Mouse (Mus musculus): ENCODE measurements around the gene Rab7b. TPM values are rescaled to one million over a fixed set of nuclear protein-coding genes. Genes with fewer than 3 reads are reported as not detected.

Rab7b gene
- polyA plus RNA-seq, 2 experiments, result 3.8 to 8.4 TPM

- TF ChIP-seq POLR2A (IDR thresholded peaks at IDR 0.05; ENCODE audit: borderline replicate concordance, extremely low read depth, insufficient read depth, insufficient read length), result no peak
- no peak for ATAC-seq (ENCODE audit: low FRiP score, low read depth)
- Histone ChIP-seq H3K27me3 (ENCODE audit: control insufficient read depth, insufficient read depth, low read length) (no peaks in the 10 kb centered on the region), H3K36me3 (ENCODE audit: control insufficient read depth, insufficient read depth, low read length) (no peaks in the 10 kb centered on the region), H3K4me1 (ENCODE audit: control insufficient read depth, insufficient read depth, low read length) (no peaks in the 10 kb centered on the region), H3K4me2 (replicated peaks; ENCODE audit: low read depth, low read length, severe bottlenecking) (no peak overlapping the region), H3K4me3 (replicated peaks; ENCODE audit: low read length) (no peak overlapping the region), H3K9ac (ENCODE audit: low read depth, low read length, severe bottlenecking) (no peak overlapping the region), H3K27ac (replicated peaks; ENCODE audit: low read depth, low read length) (no peak overlapping the region), H3K9me3 (ENCODE audit: control insufficient read depth, low read length) (no peaks in the 10 kb centered on the region)
- DNase-seq (ENCODE audit: low spot score), result no peak
Observed at GRCm38 (mm10) chr1:131691356-131691755, 2.9 kb downstream of the Rab7b start.

- ATAC-seq (ENCODE audit: low FRiP score, low read depth) (no peak), DNase-seq (ENCODE audit: low spot score) (no peak)
- Histone ChIP-seq H3K9ac (ENCODE audit: low read depth, low read length, severe bottlenecking) (no peak overlapping the region), H3K4me1 (ENCODE audit: control insufficient read depth, insufficient read depth, low read length) (no peaks in the 10 kb centered on the region), H3K27ac (replicated peaks; ENCODE audit: low read depth, low read length) (no peak overlapping the region), H3K4me3 (replicated peaks; ENCODE audit: low read length) (no peak overlapping the region), H3K36me3 (ENCODE audit: control insufficient read depth, insufficient read depth, low read length) (no peaks in the 10 kb centered on the region), H3K27me3 (ENCODE audit: control insufficient read depth, insufficient read depth, low read length) (no peaks in the 10 kb centered on the region), H3K9me3 (ENCODE audit: control insufficient read depth, low read length) (no peaks in the 10 kb centered on the region), H3K4me2 (replicated peaks; ENCODE audit: low read depth, low read length, severe bottlenecking) (no peak overlapping the region)
- WGBS, result 90% methylated on average over 2 of the region's 2 CpGs
- TF ChIP-seq POLR2A (IDR thresholded peaks at IDR 0.05; ENCODE audit: borderline replicate concordance, extremely low read depth, insufficient read depth, insufficient read length), result no peak
Observed at GRCm38 (mm10) chr1:131695308-131695707, 6.8 kb downstream of the Rab7b start.

DNA sequence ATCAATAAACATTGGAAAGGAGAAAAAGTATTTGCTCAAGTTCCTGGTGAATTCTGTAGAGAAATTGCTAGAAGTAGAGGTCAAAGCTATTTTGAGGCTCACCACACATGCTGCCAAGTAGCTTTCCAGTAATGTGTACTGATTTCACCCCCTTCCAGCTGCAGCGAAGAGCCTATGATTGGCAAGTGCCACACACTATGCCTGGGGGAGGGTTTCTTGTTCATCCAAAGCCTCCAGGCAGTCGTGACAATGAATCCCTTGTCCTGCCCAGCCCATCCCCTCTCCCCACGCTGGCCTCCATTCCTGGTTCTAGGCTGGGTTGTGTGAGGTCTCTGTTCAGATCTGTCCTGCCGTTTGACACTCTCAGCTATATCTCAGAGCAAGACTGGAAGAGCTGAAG is 7.8 kb downstream of the Rab7b start:
- H3K27ac ChIP-seq (replicated peaks; ENCODE audit: low read depth, low read length), result no peak overlapping the region
- H3K4me3 ChIP-seq (replicated peaks; ENCODE audit: low read length), result no peak overlapping the region
- TF ChIP-seq POLR2A (IDR thresholded peaks at IDR 0.05; ENCODE audit: borderline replicate concordance, extremely low read depth, insufficient read depth, insufficient read length), result no peak
- no peaks in the 10 kb centered on the region for H3K4me1 ChIP-seq (ENCODE audit: control insufficient read depth, insufficient read depth, low read length)
- DNase-seq (ENCODE audit: low spot score) (no peak), ATAC-seq (ENCODE audit: low FRiP score, low read depth) (no peak)
- WGBS, result 65% methylated on average over 4 of the region's 4 CpGs
- H3K9ac ChIP-seq (ENCODE audit: low read depth, low read length, severe bottlenecking), result no peak overlapping the region
- H3K9me3 ChIP-seq (ENCODE audit: control insufficient read depth, low read length), result no peaks in the 10 kb centered on the region
- H3K36me3 ChIP-seq (ENCODE audit: control insufficient read depth, insufficient read depth, low read length), result no peaks in the 10 kb centered on the region
- no peak overlapping the region for H3K4me2 ChIP-seq (replicated peaks; ENCODE audit: low read depth, low read length, severe bottlenecking)
- no peaks in the 10 kb centered on the region for H3K27me3 ChIP-seq (ENCODE audit: control insufficient read depth, insufficient read depth, low read length)

DNA sequence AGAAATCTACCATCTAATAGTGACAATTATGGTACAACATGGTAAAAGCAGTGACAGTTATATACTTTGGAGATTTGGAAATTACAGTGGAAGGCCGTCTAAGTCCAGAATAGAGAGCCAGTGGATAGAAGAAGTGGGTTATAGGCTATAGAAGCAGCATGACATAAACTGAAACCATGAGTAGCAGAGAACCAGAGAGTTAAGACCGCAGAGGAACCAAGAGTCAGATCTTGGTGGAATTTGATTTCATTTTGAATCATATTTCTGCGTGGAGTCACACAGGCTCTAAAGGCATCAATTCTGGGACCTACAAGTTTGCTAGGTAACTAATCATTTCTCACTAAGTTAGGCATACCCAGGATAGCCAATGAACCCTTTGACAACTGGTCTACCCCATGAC is 10.3 kb downstream of the Rab7b start:
- Histone ChIP-seq H3K27ac (replicated peaks; ENCODE audit: low read depth, low read length) (no peak overlapping the region), H3K4me1 (ENCODE audit: control insufficient read depth, insufficient read depth, low read length) (no peaks in the 10 kb centered on the region), H3K9me3 (ENCODE audit: control insufficient read depth, low read length) (no peaks in the 10 kb centered on the region), H3K9ac (ENCODE audit: low read depth, low read length, severe bottlenecking) (no peak overlapping the region), H3K36me3 (ENCODE audit: control insufficient read depth, insufficient read depth, low read length) (no peaks in the 10 kb centered on the region), H3K27me3 (ENCODE audit: control insufficient read depth, insufficient read depth, low read length) (no peaks in the 10 kb centered on the region), H3K4me3 (replicated peaks; ENCODE audit: low read length) (no peak overlapping the region), H3K4me2 (replicated peaks; ENCODE audit: low read depth, low read length, severe bottlenecking) (no peak overlapping the region)
- ATAC-seq (ENCODE audit: low FRiP score, low read depth) (no peak), DNase-seq (ENCODE audit: low spot score) (no peak)
- no peak for TF ChIP-seq POLR2A (IDR thresholded peaks at IDR 0.05; ENCODE audit: borderline replicate concordance, extremely low read depth, insufficient read depth, insufficient read length)
- WGBS, result 90% methylated on average over 3 of the region's 3 CpGs

GRCm38 (mm10) chr1:131699642-131700041 is 11.1 kb downstream of the Rab7b start:
- H3K9me3 ChIP-seq (ENCODE audit: control insufficient read depth, low read length), result no peaks in the 10 kb centered on the region
- no peaks in the 10 kb centered on the region for H3K36me3 ChIP-seq (ENCODE audit: control insufficient read depth, insufficient read depth, low read length)
- H3K27me3 ChIP-seq (ENCODE audit: control insufficient read depth, insufficient read depth, low read length), result no peaks in the 10 kb centered on the region
- no peaks in the 10 kb centered on the region for H3K4me1 ChIP-seq (ENCODE audit: control insufficient read depth, insufficient read depth, low read length)
- no peak for ATAC-seq (ENCODE audit: low FRiP score, low read depth)
- no peak for DNase-seq (ENCODE audit: low spot score)
- H3K4me3 ChIP-seq (replicated peaks; ENCODE audit: low read length), result no peak overlapping the region
- H3K9ac ChIP-seq (ENCODE audit: low read depth, low read length, severe bottlenecking), result no peak overlapping the region
- H3K4me2 ChIP-seq (replicated peaks; ENCODE audit: low read depth, low read length, severe bottlenecking), result no peak overlapping the region
- no peak for TF ChIP-seq POLR2A (IDR thresholded peaks at IDR 0.05; ENCODE audit: borderline replicate concordance, extremely low read depth, insufficient read depth, insufficient read length)
- no peak overlapping the region for H3K27ac ChIP-seq (replicated peaks; ENCODE audit: low read depth, low read length)
- 85% methylated on average over 4 of the region's 4 CpGs for WGBS

GRCm38 (mm10) chr1:131700447-131700846 is 12.0 kb downstream of the Rab7b start:
- Histone ChIP-seq H3K27me3 (ENCODE audit: control insufficient read depth, insufficient read depth, low read length) (no peaks in the 10 kb centered on the region), H3K4me1 (ENCODE audit: control insufficient read depth, insufficient read depth, low read length) (no peaks in the 10 kb centered on the region), H3K4me3 (replicated peaks; ENCODE audit: low read length) (no peak overlapping the region), H3K27ac (replicated peaks; ENCODE audit: low read depth, low read length) (no peak overlapping the region), H3K4me2 (replicated peaks; ENCODE audit: low read depth, low read length, severe bottlenecking) (no peak overlapping the region), H3K36me3 (ENCODE audit: control insufficient read depth, insufficient read depth, low read length) (no peaks in the 10 kb centered on the region), H3K9ac (ENCODE audit: low read depth, low read length, severe bottlenecking) (no peak overlapping the region), H3K9me3 (ENCODE audit: control insufficient read depth, low read length) (no peaks in the 10 kb centered on the region)
- DNase-seq (ENCODE audit: low spot score) (no peak), ATAC-seq (ENCODE audit: low FRiP score, low read depth) (no peak)
- TF ChIP-seq POLR2A (IDR thresholded peaks at IDR 0.05; ENCODE audit: borderline replicate concordance, extremely low read depth, insufficient read depth, insufficient read length), result no peak
- 75% methylated on average over 5 of the region's 5 CpGs for WGBS

Data from limb, embryonic 14.5 days (tissue).